Mouse (Mus musculus) olfactory bulb, adult 2 months (tissue): Measurements from ENCODE around the gene Ces1a.

Experiments
- CTCF ChIP-seq: fragments of 200-500 bp; IDR thresholded peaks from 2 replicates; pipeline ENCODE4 v1.5.1; 2012; ENCODE audit warnings: low read depth, mild to moderate bottlenecking, low read length, moderate library complexity; ENCODE audit not compliant: insufficient read depth
- POLR2A ChIP-seq: fragments of 200-500 bp; IDR thresholded peaks from 2 replicates; pipeline ENCODE4 v1.6.1; 2012; ENCODE audit warnings: mild to moderate bottlenecking, low read depth, low read length, moderate library complexity; ENCODE audit not compliant: insufficient read depth

DNA sequence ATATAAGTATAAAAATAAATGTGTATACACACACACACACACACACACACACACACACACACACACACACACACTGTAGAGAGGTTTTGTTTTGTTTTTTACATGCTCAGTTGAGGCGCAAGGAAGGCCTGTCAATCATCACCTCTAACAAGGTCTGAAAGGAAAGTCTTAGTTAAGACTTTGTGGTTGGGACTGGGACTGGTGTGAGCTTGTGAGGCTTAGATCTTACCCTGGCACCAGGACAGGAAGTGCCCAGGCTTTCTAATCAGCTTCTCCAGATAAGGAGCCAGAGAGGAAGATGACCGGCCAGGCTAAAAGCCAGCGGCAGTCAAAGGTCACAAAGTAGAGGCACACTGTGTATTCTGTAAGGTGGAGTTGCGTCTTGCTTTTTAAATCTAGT lies 33.7 kb downstream of the Ces1a start:
- TF ChIP-seq POLR2A = no peak
- no peak for TF ChIP-seq CTCF
